Mouse (Mus musculus) liver, adult 2 months (tissue): Measurements from ENCODE around the gene Plekhg2.
"Not testable (repeated sequence)": the region's sequence is repeated elsewhere in the genome, so short reads cannot be mapped to it uniquely, and the experiment has no call there.

ENCODE experiments used
- CTCF ChIP-seq: fragments of 200-500 bp; IDR thresholded peaks from 2 replicates; pipeline ENCODE4 v1.5.1; 2011; ENCODE audit warnings: low read depth, low read length, control low read depth
- POLR2A ChIP-seq: fragments of 200-500 bp; IDR thresholded peaks from 2 replicates; pipeline ENCODE4 v1.6.1; 2011; ENCODE audit warnings: low read length, control low read depth; ENCODE audit not compliant: insufficient read depth; ENCODE audit errors: extremely low read depth

- TF ChIP-seq POLR2A, CTCF: not testable (repeated sequence)
These were observed 15.0 kb upstream of the Plekhg2 start for GRCm38 (mm10) chr7:28387384-28387783.
